Mouse (Mus musculus): ENCODE measurements at regions not wholly inside any gene's neighbourhood (a gene's known extent, or its start where the extent isn't known, plus 50 kb on each side); places are given as distances from the start of the nearest gene placed in this dataset.

DNA sequence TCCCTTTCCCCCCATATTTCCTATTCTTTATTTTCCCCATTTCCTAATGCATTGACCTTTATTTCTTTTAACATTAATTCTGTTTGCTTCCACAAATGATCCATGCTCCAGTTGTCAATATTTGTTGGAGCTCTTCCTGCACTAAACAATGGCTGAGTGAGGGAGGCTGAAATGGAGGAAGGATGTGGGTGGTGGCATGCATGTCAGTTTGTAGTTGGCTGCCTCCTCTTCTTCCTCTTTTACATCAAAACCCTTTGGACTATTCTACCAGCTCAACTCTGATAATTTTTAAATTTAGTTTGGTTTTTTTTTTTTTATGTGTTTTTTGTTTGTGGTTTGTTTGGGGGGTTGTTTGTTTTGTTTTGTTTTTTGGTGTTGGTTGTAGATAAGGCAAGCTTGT is 313.5 kb upstream of the Meis1 start:
- no peaks in the 10 kb centered on the region for H3K9me3 ChIP-seq (ENCODE audit: low read length)
- no peak for TF ChIP-seq CTCF (IDR thresholded peaks at IDR 0.05; ENCODE audit: low read depth)
- H3K9ac ChIP-seq, result no peak overlapping the region
- ATAC-seq (no peak), DNase-seq (no peak)
- no peaks in the 10 kb centered on the region for H3K27me3 ChIP-seq (ENCODE audit: insufficient read depth, low read length)
- H3K27ac ChIP-seq (ENCODE audit: low read depth, low read length), result no peak overlapping the region
- no peak overlapping the region for H3K4me3 ChIP-seq (ENCODE audit: low read depth, low read length)
- H3K4me2 ChIP-seq (ENCODE audit: low read depth), result no peak overlapping the region
- no peaks in the 10 kb centered on the region for H3K36me3 ChIP-seq (ENCODE audit: insufficient read depth)
- no peaks in the 10 kb centered on the region for H3K4me1 ChIP-seq (ENCODE audit: insufficient read depth)

DNA sequence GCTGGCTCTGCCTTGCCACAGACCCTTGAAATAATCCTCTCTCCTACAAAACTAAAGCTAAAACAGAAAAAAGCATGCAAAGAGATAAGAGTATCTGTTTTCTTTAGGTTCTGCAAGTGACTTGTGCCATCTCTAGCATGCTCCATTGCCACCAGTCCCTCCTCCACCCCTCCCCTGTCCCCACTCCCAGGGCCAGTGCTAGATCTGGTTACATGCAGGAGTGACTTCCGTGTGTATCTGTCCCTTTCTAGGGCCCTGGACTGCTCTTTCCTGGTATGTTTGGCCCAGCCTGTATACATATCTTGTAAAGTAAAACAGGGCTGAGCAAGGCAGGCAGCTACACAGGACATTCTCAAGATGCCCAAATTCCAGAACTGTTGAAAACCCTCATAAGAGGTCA is 313.9 kb upstream of the Meis1 start:
- Histone ChIP-seq H3K4me2 (ENCODE audit: low read depth) (no peak overlapping the region), H3K9me3 (ENCODE audit: low read length) (no peaks in the 10 kb centered on the region), H3K4me1 (ENCODE audit: insufficient read depth) (no peaks in the 10 kb centered on the region), H3K4me3 (ENCODE audit: low read depth, low read length) (no peak overlapping the region), H3K27ac (ENCODE audit: low read depth, low read length) (no peak overlapping the region), H3K36me3 (ENCODE audit: insufficient read depth) (no peaks in the 10 kb centered on the region), H3K9ac (no peak overlapping the region), H3K27me3 (ENCODE audit: insufficient read depth, low read length) (no peaks in the 10 kb centered on the region)
- WGBS, result 73% methylated on average over 1 of the region's 1 CpGs
- DNase-seq (no peak), ATAC-seq (no peak)
- no peak for TF ChIP-seq CTCF (IDR thresholded peaks at IDR 0.05; ENCODE audit: low read depth)

DNA sequence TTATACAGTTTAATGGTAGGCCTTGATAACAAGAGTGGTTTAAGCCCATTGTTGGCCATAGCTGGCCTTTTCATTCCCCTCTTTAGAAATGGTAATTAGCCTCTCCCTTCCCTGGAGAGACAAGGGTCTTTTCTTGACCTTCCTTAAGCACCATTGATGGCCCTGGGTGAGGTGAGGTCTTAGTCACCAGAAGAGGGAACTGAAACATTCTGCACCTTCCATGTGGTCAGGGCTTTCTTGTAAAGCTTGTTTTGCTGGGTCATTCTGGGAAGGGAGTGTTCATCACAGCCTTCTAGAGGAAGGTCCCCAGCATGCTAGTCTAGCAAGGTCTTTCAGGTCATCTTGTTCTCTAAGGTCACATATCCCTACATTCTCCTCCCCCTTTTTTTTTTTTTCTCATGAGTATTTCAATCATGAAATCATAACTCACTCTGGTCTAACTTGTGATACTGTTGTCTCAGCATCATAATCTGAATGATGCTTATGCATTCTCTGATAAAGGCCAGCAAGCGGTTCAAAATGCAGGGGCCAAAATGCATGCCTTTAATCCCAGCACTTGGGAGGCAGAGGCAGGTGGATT is 315.2 kb upstream of the Meis1 start:
- ATAC-seq (no peak), DNase-seq (no peak)
- Histone ChIP-seq H3K27ac (ENCODE audit: low read depth, low read length) (no peak overlapping the region), H3K36me3 (ENCODE audit: insufficient read depth) (no peaks in the 10 kb centered on the region), H3K4me1 (ENCODE audit: insufficient read depth) (no peaks in the 10 kb centered on the region), H3K27me3 (ENCODE audit: insufficient read depth, low read length) (no peaks in the 10 kb centered on the region), H3K4me2 (ENCODE audit: low read depth) (no peak overlapping the region), H3K4me3 (ENCODE audit: low read depth, low read length) (no peak overlapping the region), H3K9ac (no peak overlapping the region), H3K9me3 (ENCODE audit: low read length) (no peaks in the 10 kb centered on the region)
- WGBS, result 98% methylated on average over 1 of the region's 1 CpGs
- TF ChIP-seq CTCF (IDR thresholded peaks at IDR 0.05; ENCODE audit: low read depth), result no peak

DNA sequence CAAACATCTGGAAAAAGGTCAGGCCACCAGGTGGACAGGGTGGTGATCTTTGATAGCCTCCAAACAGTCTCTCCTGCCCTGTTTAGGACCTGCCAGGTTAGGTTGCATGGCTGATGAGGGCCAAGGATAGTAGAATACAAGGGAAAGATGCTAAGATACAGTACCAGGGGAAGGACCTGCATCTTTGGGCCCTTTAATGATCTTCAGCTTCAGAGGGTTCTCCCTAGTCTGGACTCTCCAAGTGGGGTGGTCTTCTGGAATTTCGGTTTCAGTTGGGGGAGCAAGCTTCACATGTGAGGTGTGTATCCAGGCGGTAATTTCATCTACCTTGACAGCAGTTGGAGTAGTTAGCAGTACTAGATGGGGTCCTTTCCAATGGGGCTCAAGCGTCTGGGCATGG is 316.6 kb upstream of the Meis1 start:
- WGBS, result 88% methylated on average over 3 of the region's 3 CpGs
- no peaks in the 10 kb centered on the region for H3K4me1 ChIP-seq (ENCODE audit: insufficient read depth)
- no peaks in the 10 kb centered on the region; the same call in 1 of the 2 replicates for H3K27me3 ChIP-seq (ENCODE audit: insufficient read depth, low read length)
- ATAC-seq (no peak), DNase-seq (no peak)
- no peak overlapping the region for H3K9ac ChIP-seq
- H3K9me3 ChIP-seq (ENCODE audit: low read length), result no peaks in the 10 kb centered on the region
- H3K4me2 ChIP-seq (ENCODE audit: low read depth), result no peak overlapping the region
- no peak for TF ChIP-seq CTCF (IDR thresholded peaks at IDR 0.05; ENCODE audit: low read depth)
- no peak overlapping the region for H3K4me3 ChIP-seq (ENCODE audit: low read depth, low read length)
- no peaks in the 10 kb centered on the region for H3K36me3 ChIP-seq (ENCODE audit: insufficient read depth)
- H3K27ac ChIP-seq (ENCODE audit: low read depth, low read length), result no peak overlapping the region

DNA sequence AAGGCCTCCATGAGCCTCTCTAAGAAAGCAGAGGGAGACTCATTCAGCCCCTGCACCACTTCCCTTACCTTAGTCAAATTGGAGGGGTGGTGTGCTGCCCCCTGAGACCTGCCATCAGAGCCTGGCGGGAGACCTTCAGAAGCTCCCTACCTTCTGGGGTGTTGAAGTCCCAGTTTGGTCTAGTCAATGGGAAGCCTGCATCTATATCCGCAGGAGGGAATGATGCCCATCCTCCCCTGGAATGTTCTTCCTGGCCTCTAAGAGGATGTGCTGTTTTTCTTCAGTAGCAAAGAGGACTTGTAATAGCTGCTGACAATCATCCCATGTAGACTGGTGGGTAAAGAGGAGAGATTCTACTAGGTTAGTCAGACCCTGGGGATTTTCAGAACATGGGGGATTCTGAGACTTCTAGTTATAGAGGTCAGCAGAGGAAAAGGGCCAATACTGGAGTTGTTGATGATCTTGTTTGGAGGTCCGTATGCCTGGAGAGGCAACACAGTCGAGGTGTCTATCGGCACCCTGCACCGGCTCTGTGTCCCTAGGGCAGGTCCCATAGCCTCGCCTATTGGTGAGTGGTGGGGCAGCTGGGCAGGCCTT is 321.0 kb upstream of the Meis1 start:
- Histone ChIP-seq H3K9ac (no peak overlapping the region), H3K27ac (ENCODE audit: low read depth, low read length) (no peak overlapping the region), H3K9me3 (ENCODE audit: low read length) (no peaks in the 10 kb centered on the region), H3K4me3 (ENCODE audit: low read depth, low read length) (no peak overlapping the region), H3K4me1 (ENCODE audit: insufficient read depth) (no peaks in the 10 kb centered on the region), H3K4me2 (ENCODE audit: low read depth) (no peak overlapping the region), H3K27me3 (ENCODE audit: insufficient read depth, low read length) (no peaks in the 10 kb centered on the region; the same call in 1 of the 2 replicates), H3K36me3 (ENCODE audit: insufficient read depth) (no peaks in the 10 kb centered on the region)
- WGBS, result 93% methylated on average over 7 of the region's 7 CpGs
- ATAC-seq (no peak), DNase-seq (no peak)
- no peak for TF ChIP-seq CTCF (IDR thresholded peaks at IDR 0.05; ENCODE audit: low read depth)

DNA sequence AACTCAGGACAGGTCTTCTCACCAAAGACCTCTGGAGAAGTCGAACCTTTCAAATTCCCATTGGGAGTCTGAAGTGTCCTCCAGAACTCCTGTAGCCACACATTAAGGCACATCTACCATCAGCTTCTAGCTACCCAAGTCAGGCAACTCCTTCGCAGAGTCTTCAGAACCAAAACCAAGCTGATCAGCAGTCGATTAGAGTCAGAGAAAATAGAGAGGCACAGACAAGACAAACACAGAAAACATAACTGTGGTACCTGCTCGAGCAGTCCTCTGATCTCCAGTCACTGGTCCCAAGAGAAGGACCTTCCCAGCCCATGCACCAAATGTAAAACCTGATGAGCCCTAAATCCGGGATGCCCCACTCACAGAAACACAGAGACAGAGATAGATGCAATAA is 322.1 kb upstream of the Meis1 start:
- Histone ChIP-seq H3K4me1 (ENCODE audit: insufficient read depth) (no peaks in the 10 kb centered on the region), H3K9me3 (ENCODE audit: low read length) (no peaks in the 10 kb centered on the region), H3K4me3 (ENCODE audit: low read depth, low read length) (no peak overlapping the region), H3K36me3 (ENCODE audit: insufficient read depth) (no peaks in the 10 kb centered on the region), H3K27me3 (ENCODE audit: insufficient read depth, low read length) (no peaks in the 10 kb centered on the region; the same call in 1 of the 2 replicates), H3K9ac (no peak overlapping the region), H3K27ac (ENCODE audit: low read depth, low read length) (no peak overlapping the region), H3K4me2 (ENCODE audit: low read depth) (no peak overlapping the region)
- ATAC-seq, result no peak
- no peak for DNase-seq
- TF ChIP-seq CTCF (IDR thresholded peaks at IDR 0.05; ENCODE audit: low read depth), result no peak
- WGBS, result 84% methylated on average over 5 of the region's 5 CpGs

DNA sequence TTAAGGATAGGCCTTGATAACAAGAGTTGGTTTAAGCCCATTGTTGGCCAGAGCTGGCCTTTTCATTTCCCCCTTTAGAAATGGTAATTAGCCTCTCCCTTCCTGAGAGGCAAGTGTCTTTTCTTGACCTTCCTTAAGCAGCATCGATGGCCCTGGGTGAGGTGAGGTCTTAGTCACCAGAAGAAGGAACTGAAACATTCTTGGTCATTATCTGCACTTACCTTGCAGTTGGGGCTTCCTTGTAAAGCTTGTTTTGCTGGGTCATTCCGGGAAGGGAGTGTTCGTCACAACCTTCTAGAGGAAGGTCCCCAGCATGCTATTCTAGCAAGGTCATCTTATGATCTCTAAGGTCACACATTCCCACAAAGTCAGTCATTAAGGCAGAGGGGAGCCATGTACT is 322.6 kb upstream of the Meis1 start:
- 53% methylated on average over 3 of the region's 3 CpGs for WGBS
- H3K4me1 ChIP-seq (ENCODE audit: insufficient read depth), result no peaks in the 10 kb centered on the region
- no peak overlapping the region for H3K4me3 ChIP-seq (ENCODE audit: low read depth, low read length)
- no peak for DNase-seq
- ATAC-seq, result no peak
- no peaks in the 10 kb centered on the region for H3K36me3 ChIP-seq (ENCODE audit: insufficient read depth)
- no peak overlapping the region for H3K4me2 ChIP-seq (ENCODE audit: low read depth)
- H3K9me3 ChIP-seq (ENCODE audit: low read length), result no peaks in the 10 kb centered on the region
- no peak overlapping the region for H3K27ac ChIP-seq (ENCODE audit: low read depth, low read length)
- H3K27me3 ChIP-seq (ENCODE audit: insufficient read depth, low read length), result no peaks in the 10 kb centered on the region; the same call in 1 of the 2 replicates
- no peak for TF ChIP-seq CTCF (IDR thresholded peaks at IDR 0.05; ENCODE audit: low read depth)
- H3K9ac ChIP-seq, result no peak overlapping the region
